27 mouse cellular contexts compared by ENCODE assay signal in genomic region chr8:106001908-106002307, GRCm38 (mm10). TPM values are rescaled to one million over a fixed set of nuclear protein-coding genes. Genes with fewer than 3 reads are reported as not detected.
DNase-seq lines count a peak whose midpoint lies in the region; ATAC-seq and TF ChIP-seq lines count a peak whose summit lies in the region.
"Had no signal": no experiment of that assay in that cellular context is flagged by ENCODE, and none has a peak within 500 bp of the region (broad histone marks: within the 10 kb centered on the region; RNA-seq: fewer than 3 reads in every experiment).

No protein-coding gene starts in this region.

- 86% methylated on average over 4 of the region's 4 CpGs for WGBS in kidney, adult 2 months

- no peak overlapping the region for H3K27ac ChIP-seq in kidney, adult 2 months (ENCODE audit: insufficient read depth, low read depth, low read length)
- H3K27ac ChIP-seq: embryonic facial prominence, embryonic 15.5 days; forebrain, embryonic 10.5 days; heart, adult 2 months; heart, embryonic 15.5 days; hindbrain, embryonic 13.5 days; hindbrain, postnatal 0 days; intestine, embryonic 15.5 days; kidney, embryonic 15.5 days had no signal

- H3K4me3 ChIP-seq in kidney, adult 2 months (ENCODE audit: insufficient read depth, low read depth, low read length), result no peak overlapping the region
- H3K4me3 ChIP-seq: embryonic facial prominence, embryonic 15.5 days; erythroblast, embryonic 14.5 days; forebrain, embryonic 10.5 days; heart, adult 2 months; heart, embryonic 15.5 days; hindbrain, embryonic 13.5 days; intestine, embryonic 15.5 days; kidney, embryonic 15.5 days had no signal

- peak; percentile 99 for ATAC-seq in cerebellum, adult (ENCODE audit: insufficient number of reproducible peaks, low FRiP score, low TSS enrichment)
- ATAC-seq: CD4-positive, CD25-positive, alpha-beta regulatory T cell, adult 4 months; forebrain, embryonic 14.5 days; hindbrain, postnatal 0 days; intestine, embryonic 15.5 days had no signal

- no peaks in the 10 kb centered on the region for H3K36me3 ChIP-seq in kidney, adult 2 months (ENCODE audit: control insufficient read depth, insufficient read depth, low read length)
- H3K36me3 ChIP-seq: embryonic facial prominence, embryonic 15.5 days; forebrain, embryonic 10.5 days; G1E; heart, embryonic 15.5 days; hindbrain, embryonic 13.5 days; intestine, embryonic 15.5 days; kidney, embryonic 15.5 days had no signal

- no peak for TF ChIP-seq CTCF in kidney, adult 2 months (conservative IDR thresholded peaks at IDR 0.05; ENCODE audit: insufficient read depth, insufficient read length, low read depth, low read length)

- 0 out of 2 replicates have a peak, but pooled peaks cover 2% of the 10 kb centered on the region for H3K4me1 ChIP-seq in kidney, adult 2 months (ENCODE audit: control insufficient read depth, insufficient read depth, low read length)
- H3K4me1 ChIP-seq: embryonic facial prominence, embryonic 15.5 days; forebrain, embryonic 10.5 days; heart, embryonic 15.5 days; hindbrain, embryonic 13.5 days; intestine, embryonic 15.5 days; kidney, embryonic 15.5 days had no signal

- H3K27me3 ChIP-seq in kidney, adult 2 months (replicated peaks; ENCODE audit: control insufficient read depth, insufficient read depth, low read length), result no peaks in the 10 kb centered on the region
- H3K27me3 ChIP-seq: embryonic facial prominence, embryonic 15.5 days; heart, embryonic 15.5 days; hindbrain, embryonic 13.5 days; intestine, embryonic 15.5 days; kidney, embryonic 15.5 days had no signal

- no peak for TF ChIP-seq POLR2A in kidney, adult 2 months (IDR thresholded peaks at IDR 0.05; ENCODE audit: low read depth, low read length)

- no peak for DNase-seq in cerebellum, postnatal 4 days (ENCODE audit: low spot score in 2 of 2)
- DNase-seq in cerebellum, adult 9-10 months, result peak; percentile 90
- peak; percentile 78 to 88 for DNase-seq in cerebellum, postnatal 25 days
- DNase-seq in ovary, adult 18-20 months (ENCODE audit: low spot score), result no peak
- DNase-seq in kidney, adult 2 months, result no peak
- no peak for DNase-seq in right cerebral cortex, adult 2 months (ENCODE audit: low spot score in 2 of 2)
- DNase-seq: adrenal gland, postnatal 10 days; B cell, adult 2 months; embryo, embryonic 11 days; gastrocnemius, postnatal 10 days; heart, adult 2 months; heart, postnatal 14 days; kidney, adult 18-20 months had no signal

RNA-seq across cellular contexts. Expression of gene Dpep2nb, which starts 3.9 kb away (rescaled TPM):
- 0.06 TPM in 1 of 2 replicates, not detected in the other for polyA plus RNA-seq in kidney, adult 2 months (2012; rRNA removed)
- polyA plus RNA-seq: CD4-positive, CD25-positive, alpha-beta regulatory T cell, adult 4 months; embryonic facial prominence, embryonic 11.5 days; embryonic facial prominence, embryonic 15.5 days; erythroblast, embryonic 14.5 days; forebrain, embryonic 10.5 days; forebrain, embryonic 14.5 days; G1E; heart, adult 2 months; heart, embryonic 15.5 days; hindbrain, embryonic 13.5 days; hindbrain, postnatal 0 days; intestine, embryonic 15.5 days had no signal

RNA-seq across cellular contexts. Expression of gene Ddx28, which starts 9.8 kb away (rescaled TPM):
- 8.0 and 8.4 TPM in 2 replicates for polyA plus RNA-seq in kidney, adult 2 months (2012; rRNA removed)

RNA-seq across cellular contexts. Expression of gene Dus2, which starts 10.8 kb away (rescaled TPM):
- polyA plus RNA-seq in kidney, adult 2 months (2012; rRNA removed), result 10.2 and 11.6 TPM in 2 replicates

RNA-seq across cellular contexts. Expression of gene Dpep3, which starts 22.7 kb away (rescaled TPM):
- 0.05 and 0.10 TPM in 2 replicates for polyA plus RNA-seq in kidney, adult 2 months (2012; rRNA removed)
- polyA plus RNA-seq: CD4-positive, CD25-positive, alpha-beta regulatory T cell, adult 4 months; embryonic facial prominence, embryonic 11.5 days; embryonic facial prominence, embryonic 15.5 days; erythroblast, embryonic 14.5 days; forebrain, embryonic 10.5 days; forebrain, embryonic 14.5 days; G1E; heart, embryonic 11.5 days; heart, embryonic 15.5 days; hindbrain, embryonic 13.5 days; hindbrain, postnatal 0 days; intestine, embryonic 15.5 days; kidney, embryonic 15.5 days had no signal

RNA-seq across cellular contexts. Expression of gene Slc12a4, which starts 36.0 kb away (rescaled TPM):
- polyA plus RNA-seq in kidney, adult 2 months (2012; rRNA removed), result 30.9 and 33.5 TPM in 2 replicates

Comparison
In these comparisons a context has a peak if more than half of its experiments do, and no peak if none do; other contexts are left out.
1. DNase-seq: peak in cerebellum, adult 9-10 months (single experiment) and cerebellum, postnatal 25 days (2 of 2); none in cerebellum, postnatal 4 days (0 of 2), ovary, adult 18-20 months (single experiment), kidney, adult 2 months (single experiment) and right cerebral cortex, adult 2 months (0 of 2).